Mouse (Mus musculus) testis, adult 2 months (tissue): ENCODE results near the gene Mpnd.

ENCODE experiments used
- CTCF ChIP-seq: fragments of 200-500 bp; IDR thresholded peaks from 2 replicates; pipeline ENCODE4 v1.5.1; 2012; ENCODE audit warnings: low read depth, mild to moderate bottlenecking, inconsistent platforms, low read length, moderate library complexity; ENCODE audit not compliant: control insufficient read depth, insufficient read depth, insufficient replicate concordance
- POLR2A ChIP-seq: fragments of 200-500 bp; IDR thresholded peaks from 2 replicates; pipeline ENCODE4 v1.6.1; 2012; ENCODE audit warnings: low read depth, mild to moderate bottlenecking, inconsistent platforms, low read length, moderate library complexity; ENCODE audit not compliant: control insufficient read depth

DNA sequence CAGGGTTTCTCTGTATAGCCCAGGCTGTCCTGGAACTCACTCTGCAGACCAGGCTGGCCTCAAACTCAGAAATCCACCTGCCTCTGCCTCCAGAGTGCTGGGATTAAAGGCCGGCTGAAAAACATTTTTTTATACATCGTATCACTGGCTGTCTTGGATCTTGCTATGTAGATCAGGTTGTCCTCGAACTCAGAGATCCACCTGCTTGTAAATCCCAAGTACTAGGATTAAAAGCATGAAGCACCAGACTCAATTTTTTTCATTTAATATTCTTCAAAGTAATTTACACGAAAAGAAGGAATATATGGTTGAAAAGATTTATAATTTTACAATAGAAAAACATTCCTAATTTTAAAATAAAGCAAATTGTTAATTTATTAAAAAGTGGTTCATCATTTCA is 33.8 kb downstream of the Mpnd start:
- TF ChIP-seq CTCF (no peak), POLR2A (no peak)
